Mouse (Mus musculus): ENCODE results near the gene Lrch3.

The Lrch3 gene

DNA sequence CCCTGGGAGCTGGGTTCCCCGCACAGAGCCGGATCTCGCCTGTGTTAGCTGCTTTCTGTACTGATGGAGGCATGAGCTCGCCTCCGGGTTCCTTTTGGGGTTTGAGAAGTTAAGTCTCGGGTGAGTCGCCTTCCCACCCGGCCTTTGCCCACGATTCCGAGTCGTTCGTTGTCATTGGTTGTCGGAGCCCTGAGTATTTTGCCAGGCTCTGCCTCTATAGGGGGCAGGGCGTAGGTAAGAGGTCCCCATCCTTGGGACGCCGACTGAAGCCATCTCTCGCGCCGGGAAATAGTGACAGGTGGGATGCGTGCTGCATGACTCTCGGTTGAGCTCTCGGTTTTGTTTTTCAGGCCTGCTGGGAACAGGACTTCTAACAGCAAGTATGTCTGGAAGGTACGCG is 142.9 kb downstream of the Lrch3 start:
- peak in 1 of 2 experiments; percentile 29 for DNase-seq

DNA sequence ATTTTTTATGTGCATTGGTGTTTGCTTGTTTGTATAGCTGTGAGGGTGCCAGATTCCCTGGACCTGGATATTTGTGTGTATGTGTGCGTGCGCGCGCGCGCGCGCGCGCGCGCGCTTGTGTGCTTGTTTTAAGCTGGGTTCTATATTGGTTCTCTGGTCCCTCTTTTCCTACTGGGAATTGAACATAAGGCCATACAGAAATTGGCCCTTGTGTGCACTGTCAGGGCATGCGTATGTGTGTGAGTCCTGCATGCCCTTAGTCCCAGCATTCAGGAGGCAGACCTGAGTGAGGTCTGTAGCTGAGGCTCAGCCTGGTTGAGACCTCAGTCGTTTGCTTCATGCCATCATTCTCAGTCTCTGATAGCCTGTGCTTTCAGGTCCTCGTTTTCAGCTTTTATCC is 144.1 kb downstream of the Lrch3 start:
- DNase-seq = no peak

- peak; percentile 13 to 43 for DNase-seq
Measured at GRCm38 (mm10) chr16:33058656-33059055, 144.8 kb downstream of the Lrch3 start.

DNA sequence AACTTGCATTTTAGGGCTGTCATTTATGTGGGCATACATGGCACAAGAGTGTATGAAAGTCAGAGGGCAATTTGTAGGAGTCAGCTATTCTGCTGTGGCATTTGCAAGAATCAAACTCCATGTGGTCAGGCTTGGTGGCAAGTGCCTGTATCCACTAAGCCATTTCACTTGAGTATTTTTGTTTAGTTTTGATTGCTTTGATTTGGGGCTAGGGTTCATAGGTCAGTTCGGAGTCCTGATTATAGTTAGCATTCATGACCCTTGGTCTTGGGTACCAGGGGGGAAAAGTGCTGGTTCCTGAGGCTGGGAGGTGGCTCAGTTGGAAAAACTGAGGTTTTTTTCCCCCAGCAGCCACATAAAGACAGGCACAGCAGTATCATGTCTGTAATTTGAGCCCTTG is 145.6 kb downstream of the Lrch3 start:
- DNase-seq = no peak

DNA sequence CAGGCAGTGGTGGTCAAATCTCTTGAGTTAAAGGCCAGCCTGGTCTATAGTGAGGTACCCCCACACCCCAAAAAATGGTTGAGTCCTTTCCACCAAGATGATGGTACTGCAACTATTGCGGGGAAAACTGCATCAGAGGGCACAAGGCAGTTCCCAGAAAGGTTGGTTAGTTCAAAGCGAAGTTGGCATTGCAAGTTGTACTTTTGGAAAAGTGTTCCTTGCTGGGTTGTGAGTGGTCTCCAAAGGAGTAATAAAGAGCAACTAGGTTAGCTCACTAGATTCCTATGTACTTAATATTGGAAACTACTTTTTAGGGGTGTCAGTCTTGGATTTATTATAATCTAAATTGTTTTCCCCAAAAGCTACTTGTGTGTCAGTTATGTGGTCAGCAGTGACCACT is 147.0 kb downstream of the Lrch3 start:
- no peak for DNase-seq

DNA sequence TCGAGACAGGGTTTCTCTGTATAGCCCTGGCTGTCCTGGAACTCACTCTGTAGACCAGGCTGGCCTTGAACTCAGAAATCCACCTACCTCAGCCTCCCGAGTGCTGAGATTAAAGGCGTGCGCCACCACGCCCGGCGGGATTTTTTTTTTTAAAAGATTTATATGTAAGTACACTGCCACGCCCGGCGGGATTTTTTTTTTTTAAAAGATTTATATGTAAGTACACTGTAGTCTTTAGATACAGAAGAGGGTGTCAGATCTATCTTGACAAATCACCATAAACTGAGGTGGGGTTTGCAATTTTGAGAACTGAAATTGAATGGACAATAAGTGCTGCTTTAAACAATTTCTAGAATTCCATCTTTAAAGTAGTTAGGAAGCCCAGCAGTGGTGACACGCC is 147.5 kb downstream of the Lrch3 start:
- no peak for DNase-seq

GRCm38 (mm10) chr16:33062024-33062681 is 148.3 kb downstream of the Lrch3 start, which contains the start of gene Lmln:
Gene Lmln, plus strand, starts transcription at chr16:33062521.
- peak; percentile 90 to 91 for DNase-seq

DNA sequence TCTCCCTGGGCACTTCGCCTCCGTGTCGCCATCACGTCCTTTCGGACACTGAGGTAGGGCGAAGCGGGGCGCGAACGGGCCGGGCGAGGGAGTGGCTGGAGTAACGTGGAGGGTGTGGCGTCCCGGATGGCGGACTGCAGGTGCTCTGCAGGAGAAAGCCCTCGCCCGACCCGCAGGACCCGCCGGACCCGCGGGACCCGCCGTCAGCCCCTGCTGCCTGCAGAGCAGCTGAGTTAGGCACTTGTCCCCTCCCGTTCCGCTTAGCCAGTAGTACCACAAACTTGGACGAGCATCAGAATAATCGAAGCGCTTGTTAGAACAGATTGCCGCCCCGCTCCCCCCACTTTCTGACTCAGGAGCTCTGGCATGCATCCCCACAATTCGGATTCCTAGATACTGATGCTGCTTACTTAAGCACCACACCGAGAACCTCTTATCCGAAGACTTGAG is 148.8 kb downstream of the Lrch3 start:
- peak in 1 of 2 experiments; percentile 52 for DNase-seq

DNA sequence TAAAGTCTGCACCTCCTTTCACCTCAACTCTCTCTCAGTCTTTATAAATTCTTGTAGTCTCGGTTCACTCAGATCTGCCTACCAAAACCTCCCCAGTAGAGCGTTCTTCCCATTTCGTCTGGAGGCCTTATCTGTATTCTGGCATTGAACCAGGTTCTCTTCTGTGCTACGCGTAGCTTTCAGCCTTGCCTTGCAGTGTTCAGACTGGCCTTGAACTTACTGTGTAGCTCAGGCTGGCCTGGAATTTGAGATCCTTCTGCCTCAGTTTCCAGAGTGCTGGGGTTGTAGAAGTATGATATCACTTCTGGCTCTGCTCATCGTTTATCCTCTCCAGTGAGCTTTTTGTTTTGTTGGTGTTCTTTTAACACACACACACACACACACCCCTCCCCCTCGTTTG is 149.4 kb downstream of the Lrch3 start:
- DNase-seq = peak in 1 of 2 experiments; percentile 18

GRCm38 (mm10) chr16:33064636-33065035 is 150.7 kb downstream of the Lrch3 start:
- no peak for DNase-seq

Data from kidney, adult 8-10 months (tissue).